Mouse (Mus musculus) limb, embryonic 15.5 days (tissue): ENCODE data around the gene BC030870. TPM values are rescaled to one million over a fixed set of nuclear protein-coding genes. Genes with fewer than 3 reads are reported as not detected.

ENCODE experiments used
- ATAC-seq: fragments of 200-750 bp; cut with Nextera tagmentation; 2 replicates; pipeline ENCODE4 v1.8.0; 2017; ENCODE audit warnings: low read depth, moderate TSS enrichment; ENCODE audit not compliant: insufficient number of reproducible peaks, low FRiP score, low TSS enrichment
- H3K27ac ChIP-seq: fragments of 300-500 bp; sonication (generic); 2 replicates; pipeline ENCODE4 v1.5.1; 2015; ENCODE audit warnings: moderate library complexity, mild to moderate bottlenecking, inconsistent platforms
- H3K27me3 ChIP-seq: fragments of 300-500 bp; sonication (generic); 2 replicates; pipeline ENCODE4 v1.6.1; 2015; ENCODE audit warnings: inconsistent platforms
- H3K36me3 ChIP-seq: fragments of 300-500 bp; sonication (generic); 2 replicates; pipeline ENCODE4 v1.6.1; 2015; ENCODE audit warnings: inconsistent platforms
- H3K4me1 ChIP-seq: fragments of 300-500 bp; sonication (generic); 2 replicates; pipeline ENCODE4 v1.6.1; 2015; ENCODE audit warnings: inconsistent platforms
- H3K4me2 ChIP-seq: fragments of 300-500 bp; sonication (generic); 2 replicates; pipeline ENCODE4 v1.6.1; 2015; ENCODE audit warnings: mild to moderate bottlenecking, inconsistent platforms
- H3K4me3 ChIP-seq: fragments of 300-500 bp; sonication (generic); 2 replicates; pipeline ENCODE4 v1.5.1; 2015; ENCODE audit warnings: mild to moderate bottlenecking, inconsistent platforms
- H3K9ac ChIP-seq: fragments of 300-500 bp; sonication (generic); 2 replicates; pipeline ENCODE4 v1.6.1; 2015; ENCODE audit warnings: inconsistent platforms
- H3K9me3 ChIP-seq: fragments of 300-500 bp; sonication (generic); 2 replicates; pipeline ENCODE4 v1.6.1; 2016; ENCODE audit warnings: inconsistent platforms
- WGBS: fragments of 180-500 bp; shearing (Covaris S2); methylation state at CpG from one replicate; pipeline ENCODE4 v1.1.7; 2015; 5-methylcytosine and 5-hydroxymethylcytosine counted together
- microRNA-seq: library from miRNA; unstranded; fragments of <30 nt; microRNA quantifications from one replicate; pipeline ENCODE4, GENCODE M21; 2016
- polyA plus RNA-seq: library from polyadenylated mRNA; unstranded; fragments of >200 nt; fragmentation: Nextera tagmentation; extraction: Ambion mirVana; gene quantifications from 2 replicates; pipeline ENCODE4 v1.2.1, GENCODE M21; 2015

BC030870 gene
- polyA plus RNA-seq, 1 experiment from 2014 or later = not detected

DNA sequence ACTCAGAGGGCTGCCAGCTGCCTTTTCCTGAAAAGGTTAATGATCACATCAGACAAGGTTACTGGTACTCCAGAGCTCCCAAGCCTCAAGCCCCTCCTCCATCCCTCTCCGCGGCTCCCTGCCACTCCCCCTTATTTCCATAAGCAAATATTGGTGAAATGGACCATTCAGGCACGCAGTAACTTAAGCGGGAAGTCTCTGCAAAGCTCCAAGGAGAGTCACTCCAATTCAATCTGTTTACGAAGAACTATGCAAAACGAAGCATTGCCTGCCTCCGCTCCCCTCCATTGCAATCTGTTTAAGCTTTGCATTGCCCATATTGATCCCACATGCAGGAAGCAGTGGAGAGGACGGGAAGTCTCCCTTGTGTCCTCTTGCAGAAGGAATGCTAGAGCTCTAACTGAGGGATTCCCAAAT, 92.2 kb downstream of the BC030870 start, which contains the start of gene Apela:
TSS of gene Apela (minus strand) at position 220 of the 417 bp plus-strand sequence.
- H3K4me3 ChIP-seq = peak within 1 kb of the TSS; percentile 33
- no peak within 1 kb of the TSS for H3K9ac ChIP-seq
- peak within 1 kb of the TSS; percentile 48 for H3K4me2 ChIP-seq
- H3K27me3 ChIP-seq = no peaks in the 10 kb centered on the region
- H3K36me3 ChIP-seq = no peaks in the 10 kb centered on the region
- peak; percentile 44; the same call in 1 of the 2 replicates for ATAC-seq
- peak within 1 kb of the TSS; percentile 72; the same call in 1 of the 2 replicates for H3K27ac ChIP-seq
- H3K4me1 ChIP-seq = peaks cover 11% of the 10 kb centered on the region
- under 1% methylated on average over 8 of the region's 8 CpGs for WGBS
- H3K9me3 ChIP-seq = no peaks in the 10 kb centered on the region

Small RNA genes lying within 50 kb of the gene (microRNA-seq; reads per million reads assigned to microRNA genes)
- not detected for gene Gm24333

Other genes starting within 250 kb of the BC030870 start
- gene Tmem192, start 182.4 kb downstream of the BC030870 start, polyA plus RNA-seq = 23.7 and 24.3 TPM in 2 replicates
- gene Trim75, start 141.7 kb downstream of the BC030870 start, polyA plus RNA-seq = 0.04 TPM in 1 of 2 replicates, not detected in the other
- gene Trim61, start 111.0 kb downstream of the BC030870 start, polyA plus RNA-seq = 0.22 and 0.37 TPM in 2 replicates
- gene Trim60, start 111.0 kb downstream of the BC030870 start, polyA plus RNA-seq = 0.05 TPM in 1 of 2 replicates, not detected in the other
- gene Apela, start 92.2 kb downstream of the BC030870 start, polyA plus RNA-seq = 10.8 and 13.1 TPM in 2 replicates
- gene Gm10663, start 54.5 kb downstream of the BC030870 start, polyA plus RNA-seq = not detected in 2 replicates